Mouse (Mus musculus): ENCODE measurements at regions not wholly inside any gene's neighbourhood (a gene's known extent, or its start where the extent isn't known, plus 50 kb on each side); places are given as distances from the start of the nearest gene placed in this dataset.

DNA sequence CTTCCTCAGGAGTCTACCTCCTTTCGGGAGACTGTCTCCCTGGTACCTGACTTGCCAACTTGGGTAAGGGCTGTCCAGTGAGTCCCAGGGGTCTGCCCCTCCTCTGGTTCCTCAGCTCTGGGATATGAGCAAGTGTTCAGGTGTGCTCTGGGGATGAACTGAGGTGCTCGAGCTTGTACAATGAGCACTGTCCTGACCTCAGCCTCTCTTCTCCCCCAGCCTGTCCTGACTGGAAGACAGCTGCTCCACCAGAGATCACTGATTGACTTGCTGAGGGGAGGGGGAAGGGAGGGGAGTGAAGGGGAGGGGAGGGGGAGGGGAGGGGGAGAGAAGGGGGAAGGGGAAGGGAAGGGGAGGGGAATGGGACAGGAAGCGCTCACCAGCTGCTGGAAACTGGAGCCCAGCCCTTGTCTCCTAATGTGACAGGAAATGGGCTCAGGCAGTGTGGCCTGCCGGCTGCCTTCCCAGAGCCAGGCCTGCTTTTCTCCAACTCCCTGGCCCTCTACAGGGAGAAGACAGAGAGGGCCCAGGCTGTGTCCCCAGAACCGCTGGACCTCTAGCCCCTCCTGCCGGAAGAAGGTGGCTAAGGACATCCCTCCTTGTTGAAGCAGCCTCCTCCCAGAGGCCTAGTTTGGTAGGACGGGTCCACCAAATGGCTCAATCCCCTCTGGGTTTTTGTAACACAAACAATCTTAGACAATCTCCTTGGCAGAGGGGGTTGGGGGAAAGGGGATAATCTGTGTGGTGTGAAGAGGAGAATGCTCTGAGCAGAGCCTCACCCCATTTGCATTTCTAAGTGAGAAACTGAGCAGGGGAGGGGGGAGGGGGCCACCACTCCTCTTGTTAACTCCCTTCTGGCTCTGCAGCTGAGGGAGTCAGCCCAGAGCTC lies 159.7 kb upstream of the Igsf21 start:
- in situ Hi-C loops (cut with MboI; ENCODE audit: low pct_unique_long_range_greater_than_20kb in 1 of 2, low sequenced_read_pairs in 2 of 2, unreplicated experiment in 1 of 2), result no loop called here

- in situ Hi-C loops (cut with MboI; ENCODE audit: low pct_unique_long_range_greater_than_20kb in 1 of 2, low sequenced_read_pairs in 2 of 2, unreplicated experiment in 1 of 2), result no loop called here
These were observed 158.8 kb upstream of the Igsf21 start for GRCm38 (mm10) chr4:140405427-140405826.

- in situ Hi-C loops (cut with MboI; ENCODE audit: low pct_unique_long_range_greater_than_20kb in 1 of 2, low sequenced_read_pairs in 2 of 2, unreplicated experiment in 1 of 2), result no loop called here
These were observed 156.5 kb upstream of the Igsf21 start for GRCm38 (mm10) chr4:140403128-140403527.

GRCm38 (mm10) chr4:140402319-140402718 lies 155.7 kb upstream of the Igsf21 start:
- in situ Hi-C loops (cut with MboI; ENCODE audit: low pct_unique_long_range_greater_than_20kb in 1 of 2, low sequenced_read_pairs in 2 of 2, unreplicated experiment in 1 of 2), result no loop called here

DNA sequence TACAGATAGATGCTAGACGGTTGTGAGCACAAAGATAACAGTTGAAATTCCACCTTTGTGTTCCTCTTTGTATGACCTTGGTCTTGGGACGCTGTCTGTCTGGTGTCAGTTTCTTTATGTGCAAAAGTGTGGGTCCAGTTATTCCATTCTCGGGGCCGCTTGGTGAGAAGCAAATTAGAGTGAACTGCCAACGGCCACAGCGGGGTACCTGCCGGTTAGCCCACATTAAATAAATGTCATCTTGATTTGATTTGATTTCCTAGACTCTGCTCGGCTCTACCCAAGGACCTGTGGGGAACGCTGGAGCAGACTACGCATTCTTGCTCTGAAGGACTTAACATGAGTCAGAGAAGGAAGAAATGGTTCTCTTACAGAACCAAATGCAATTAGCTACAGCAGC lies 155.0 kb upstream of the Igsf21 start:
- in situ Hi-C loops (cut with MboI; ENCODE audit: low pct_unique_long_range_greater_than_20kb in 1 of 2, low sequenced_read_pairs in 2 of 2, unreplicated experiment in 1 of 2), result no loop called here

DNA sequence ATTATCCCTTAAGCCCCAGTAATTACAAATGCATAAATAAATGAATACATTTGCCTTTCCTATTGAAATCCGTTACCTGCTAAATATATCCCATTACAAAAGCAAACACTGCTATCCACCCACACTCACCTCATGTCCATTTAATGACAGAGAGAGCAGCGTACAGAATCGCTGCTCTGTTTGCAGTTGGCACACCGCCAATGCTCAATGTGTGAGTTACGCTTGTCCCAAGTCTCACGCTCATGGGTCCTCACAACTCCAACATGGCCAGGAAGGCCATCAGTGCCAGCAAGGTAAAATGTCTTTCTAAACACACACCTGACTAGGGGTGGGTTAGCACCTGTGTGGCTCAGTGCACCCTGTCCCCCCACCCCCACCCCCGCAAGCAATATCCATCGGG lies 150.0 kb upstream of the Igsf21 start:
- in situ Hi-C loops (cut with MboI; ENCODE audit: low pct_unique_long_range_greater_than_20kb in 1 of 2, low sequenced_read_pairs in 2 of 2, unreplicated experiment in 1 of 2), result no loop called here

DNA sequence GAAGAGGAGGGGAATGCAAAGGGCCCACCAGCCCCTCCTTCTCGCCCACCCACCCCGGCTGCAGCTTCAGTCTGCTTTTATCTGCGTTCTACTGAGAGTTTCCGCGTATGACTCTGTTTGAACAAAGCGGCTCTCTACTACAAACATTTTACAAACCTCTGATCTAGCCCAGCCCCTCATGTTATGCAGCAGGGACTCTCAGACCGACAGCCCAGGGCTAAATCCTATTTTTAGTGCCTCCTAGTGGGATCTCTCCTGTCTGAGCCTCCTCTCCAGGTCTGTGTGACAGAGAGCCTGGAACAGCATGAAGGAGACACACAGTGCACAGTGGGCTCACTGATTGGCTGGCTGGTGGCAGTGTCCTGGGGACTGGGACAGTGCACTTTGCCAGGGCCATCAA lies 145.7 kb upstream of the Igsf21 start:
- in situ Hi-C loops (cut with MboI; ENCODE audit: low pct_unique_long_range_greater_than_20kb in 1 of 2, low sequenced_read_pairs in 2 of 2, unreplicated experiment in 1 of 2), result no loop called here

- in situ Hi-C loops (cut with MboI; ENCODE audit: low pct_unique_long_range_greater_than_20kb in 1 of 2, low sequenced_read_pairs in 2 of 2, unreplicated experiment in 1 of 2), result no loop called here
These were observed 144.2 kb upstream of the Igsf21 start for GRCm38 (mm10) chr4:140390684-140391234.

DNA sequence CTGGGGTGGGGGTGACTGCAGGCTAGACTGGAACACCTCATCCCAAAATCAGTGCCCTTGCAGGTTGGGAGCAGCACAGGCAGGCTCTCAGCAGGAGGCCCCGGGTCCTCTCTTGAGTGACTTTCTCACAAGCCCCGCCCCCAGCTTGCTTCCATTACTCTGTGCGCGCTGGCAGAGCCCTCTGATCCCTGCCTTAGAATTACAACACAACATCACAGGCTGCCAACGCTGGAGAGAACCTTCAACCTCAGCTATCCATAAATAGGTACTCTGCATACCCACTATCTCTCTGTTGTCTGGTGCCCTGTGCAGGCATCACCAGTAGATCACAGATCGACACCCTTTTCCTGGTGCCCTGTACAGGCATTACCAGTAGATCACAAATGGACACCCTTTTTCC lies 139.1 kb upstream of the Igsf21 start:
- in situ Hi-C loops (cut with MboI; ENCODE audit: low pct_unique_long_range_greater_than_20kb in 1 of 2, low sequenced_read_pairs in 2 of 2, unreplicated experiment in 1 of 2), result no loop called here

DNA sequence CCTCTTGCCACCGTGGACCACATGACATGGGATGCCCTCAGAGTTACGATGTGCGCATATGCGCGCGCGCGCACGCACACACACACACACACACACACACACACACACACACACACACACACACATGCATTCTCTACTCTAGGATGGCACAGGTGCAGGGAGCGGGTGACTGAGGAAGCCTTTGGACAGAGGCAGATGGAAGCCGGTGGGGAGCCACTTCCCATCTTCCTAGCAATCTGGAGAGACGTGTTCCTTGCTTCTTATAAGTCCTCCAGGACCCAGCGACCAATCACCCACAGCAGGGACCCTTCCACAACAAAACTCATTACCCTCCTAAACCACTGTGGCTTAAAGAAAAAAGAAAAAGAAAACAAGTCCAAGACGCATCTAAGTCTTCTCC lies 138.6 kb upstream of the Igsf21 start:
- in situ Hi-C loops (cut with MboI; ENCODE audit: low pct_unique_long_range_greater_than_20kb in 1 of 2, low sequenced_read_pairs in 2 of 2, unreplicated experiment in 1 of 2), result no loop called here

GRCm38 (mm10) chr4:140383596-140383995 lies 137.0 kb upstream of the Igsf21 start:
- in situ Hi-C loops (cut with MboI; ENCODE audit: low pct_unique_long_range_greater_than_20kb in 1 of 2, low sequenced_read_pairs in 2 of 2, unreplicated experiment in 1 of 2), result no loop called here

DNA sequence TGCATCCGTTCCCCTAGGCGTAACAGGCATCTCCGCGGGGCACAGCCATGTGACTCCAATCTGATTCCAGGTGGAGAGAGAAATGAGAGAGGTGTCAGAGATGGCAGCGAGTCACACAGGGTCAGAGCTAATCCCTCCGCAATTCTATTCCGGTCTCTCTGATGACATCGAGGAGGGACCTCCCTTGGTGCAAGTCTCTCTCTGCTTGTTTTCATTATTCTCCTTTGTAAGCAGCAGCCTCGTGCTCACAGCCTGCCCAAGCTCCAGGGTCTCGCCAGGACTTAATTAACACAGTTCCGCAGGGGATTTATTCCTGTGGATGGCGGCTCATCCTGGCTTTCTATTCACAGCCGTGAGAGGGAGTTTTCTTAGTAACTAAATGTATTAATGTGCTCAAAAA lies 134.1 kb upstream of the Igsf21 start:
- in situ Hi-C loops (cut with MboI; ENCODE audit: low pct_unique_long_range_greater_than_20kb in 1 of 2, low sequenced_read_pairs in 2 of 2, unreplicated experiment in 1 of 2), result no loop called here

- in situ Hi-C loops (cut with MboI; ENCODE audit: low pct_unique_long_range_greater_than_20kb in 1 of 2, low sequenced_read_pairs in 2 of 2, unreplicated experiment in 1 of 2), result no loop called here
These were observed 131.4 kb upstream of the Igsf21 start for GRCm38 (mm10) chr4:140377941-140378340.

GRCm38 (mm10) chr4:140372586-140373325 lies 126.2 kb upstream of the Igsf21 start:
- in situ Hi-C loops (cut with MboI; ENCODE audit: low pct_unique_long_range_greater_than_20kb in 1 of 2, low sequenced_read_pairs in 2 of 2, unreplicated experiment in 1 of 2), result no loop called here

GRCm38 (mm10) chr4:140371426-140372213 lies 125.0 kb upstream of the Igsf21 start:
- in situ Hi-C loops (cut with MboI; ENCODE audit: low pct_unique_long_range_greater_than_20kb in 1 of 2, low sequenced_read_pairs in 2 of 2, unreplicated experiment in 1 of 2), result no loop called here

- in situ Hi-C loops (cut with MboI; ENCODE audit: low pct_unique_long_range_greater_than_20kb in 1 of 2, low sequenced_read_pairs in 2 of 2, unreplicated experiment in 1 of 2), result no loop called here
These were observed 120.5 kb upstream of the Igsf21 start for GRCm38 (mm10) chr4:140366975-140367680.

DNA sequence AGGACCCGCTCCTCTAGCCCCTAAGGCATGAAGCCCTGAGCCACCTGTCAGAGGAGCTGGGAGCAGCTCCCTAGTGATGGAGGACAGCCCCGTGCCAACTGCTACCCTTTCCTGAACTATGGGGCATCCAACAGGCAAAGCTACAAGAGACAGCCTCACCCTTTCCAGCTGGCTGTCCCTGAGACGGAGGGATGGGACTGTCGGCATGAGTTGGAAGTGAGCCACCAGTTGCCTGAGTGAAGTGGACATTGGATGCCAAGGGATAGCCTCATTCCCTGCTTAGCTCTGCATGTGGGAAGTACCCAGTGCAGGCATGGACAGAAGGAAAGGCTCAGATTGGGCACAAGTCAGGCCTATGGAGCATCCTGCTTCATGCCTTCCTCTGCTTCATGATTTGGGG lies 112.3 kb upstream of the Igsf21 start:
- in situ Hi-C loops (cut with MboI; ENCODE audit: low pct_unique_long_range_greater_than_20kb in 1 of 2, low sequenced_read_pairs in 2 of 2, unreplicated experiment in 1 of 2), result no loop called here

- in situ Hi-C loops (cut with MboI; ENCODE audit: low pct_unique_long_range_greater_than_20kb in 1 of 2, low sequenced_read_pairs in 2 of 2, unreplicated experiment in 1 of 2), result no loop called here
These were observed 111.5 kb upstream of the Igsf21 start for GRCm38 (mm10) chr4:140358103-140358502.

Data from mouse embryonic stem cell (cell line).